In the genomic region with DNA sequence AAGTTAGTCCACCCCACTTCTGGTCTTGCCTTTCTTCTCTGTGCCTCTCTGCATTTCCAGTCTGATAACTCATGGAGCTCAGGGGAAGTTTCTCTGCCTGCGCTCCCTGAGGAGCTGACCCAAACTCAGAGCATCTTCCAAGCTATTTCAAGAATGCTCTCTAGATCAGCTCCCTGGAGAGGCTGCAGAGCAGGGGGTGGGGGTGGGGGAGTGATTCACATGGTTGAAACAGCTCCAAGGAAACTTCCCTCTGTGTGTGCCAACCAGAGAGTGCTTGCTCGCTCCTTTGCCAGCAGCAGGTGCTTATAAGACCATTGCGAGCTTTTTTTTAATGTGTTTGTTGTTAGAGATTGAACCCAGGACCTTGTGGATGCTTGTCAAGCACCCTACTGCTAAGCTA, we compare ENCODE assay signal across 9 mouse cellular contexts.
DNase-seq lines count a peak whose midpoint lies in the region; ATAC-seq lines count a peak whose summit lies in the region.
"Had no signal": no experiment of that assay in that cellular context is flagged by ENCODE, and none has a peak within 500 bp of the region (broad histone marks: within the 10 kb centered on the region; RNA-seq: fewer than 3 reads in every experiment).

No protein-coding gene starts in this region.

- DNase-seq in intestine, embryonic 14.5 days (ENCODE audit: low spot score) = peak; percentile 49
- DNase-seq in NIH3T3 (ENCODE audit: low read depth) (peak; percentile 8), adipocyte (ENCODE audit: low spot score) (no peak)
- peak; percentile 44 for DNase-seq in adrenal gland, postnatal 14 days
- peak; percentile 18 to 73 for DNase-seq in left cerebral cortex, postnatal 25 days (ENCODE audit: low spot score in 2 of 2)
- DNase-seq in spleen, adult 18-20 months = no peak

- H3K4me3 ChIP-seq in intestine, embryonic 14.5 days (ENCODE audit: low read depth, low read length) = no peak overlapping the region
- no peak overlapping the region for H3K4me3 ChIP-seq in intestine, embryonic 15.5 days (replicated peaks)
- H3K4me3 ChIP-seq: limb, embryonic 13.5 days; midbrain, embryonic 13.5 days had no signal

- no peaks in the 10 kb centered on the region for H3K4me1 ChIP-seq in intestine, embryonic 14.5 days (replicated peaks; ENCODE audit: control insufficient read depth, insufficient read depth, low read length)
- no peaks in the 10 kb centered on the region for H3K4me1 ChIP-seq in intestine, embryonic 15.5 days (replicated peaks)
- H3K4me1 ChIP-seq: midbrain, embryonic 13.5 days had no signal

- no peaks in the 10 kb centered on the region for H3K36me3 ChIP-seq in intestine, embryonic 14.5 days (ENCODE audit: control insufficient read depth, insufficient read depth, low read length)
- no peaks in the 10 kb centered on the region for H3K36me3 ChIP-seq in intestine, embryonic 15.5 days
- H3K36me3 ChIP-seq: limb, embryonic 13.5 days; midbrain, embryonic 13.5 days had no signal

- H3K9ac ChIP-seq in intestine, embryonic 14.5 days (ENCODE audit: low read length) = no peak overlapping the region
- no peak overlapping the region for H3K9ac ChIP-seq in intestine, embryonic 15.5 days
- H3K9ac ChIP-seq: limb, embryonic 13.5 days; midbrain, embryonic 13.5 days had no signal

- H3K27me3 ChIP-seq in intestine, embryonic 14.5 days (replicated peaks; ENCODE audit: control insufficient read depth, insufficient read depth, low read length) = no peaks in the 10 kb centered on the region
- H3K27me3 ChIP-seq in intestine, embryonic 15.5 days (replicated peaks) = no peaks in the 10 kb centered on the region
- H3K27me3 ChIP-seq: limb, embryonic 13.5 days; midbrain, embryonic 13.5 days had no signal

- ATAC-seq in intestine, embryonic 14.5 days (replicated peaks; ENCODE audit: low FRiP score, low TSS enrichment, low read depth) = no peak
- no peak for ATAC-seq in intestine, embryonic 15.5 days
- ATAC-seq: midbrain, embryonic 13.5 days had no signal

- no peak overlapping the region for H3K4me2 ChIP-seq in intestine, embryonic 14.5 days (ENCODE audit: low read length)
- no peak overlapping the region for H3K4me2 ChIP-seq in intestine, embryonic 15.5 days (replicated peaks)
- H3K4me2 ChIP-seq: limb, embryonic 13.5 days; midbrain, embryonic 13.5 days had no signal

- no peaks in the 10 kb centered on the region for H3K9me3 ChIP-seq in intestine, embryonic 14.5 days (ENCODE audit: control insufficient read depth, low read length)
- H3K9me3 ChIP-seq in intestine, embryonic 15.5 days = no peaks in the 10 kb centered on the region
- H3K9me3 ChIP-seq: limb, embryonic 13.5 days; midbrain, embryonic 13.5 days had no signal

- WGBS in intestine, embryonic 14.5 days = 52% methylated on average over 3 of the region's 3 CpGs
- WGBS in intestine, embryonic 15.5 days = 46% methylated on average over 3 of the region's 3 CpGs

- H3K27ac ChIP-seq in intestine, embryonic 14.5 days (ENCODE audit: low read depth) = no peak overlapping the region
- H3K27ac ChIP-seq in intestine, embryonic 15.5 days = no peak overlapping the region
- H3K27ac ChIP-seq: limb, embryonic 13.5 days; midbrain, embryonic 13.5 days had no signal

- intact Hi-C loops in left cerebral cortex, postnatal 25 days (cut with DNase I) = no loop called here

Comparison
In these comparisons a context has a peak if more than half of its experiments do, and no peak if none do; other contexts are left out.
1. DNase-seq: peak in intestine, embryonic 14.5 days (single experiment), NIH3T3 (single experiment), adrenal gland, postnatal 14 days (single experiment) and left cerebral cortex, postnatal 25 days (2 of 2); none in adipocyte (single experiment) and spleen, adult 18-20 months (0 of 2).